Mouse (Mus musculus) cerebellum, adult 8-10 months (tissue): ENCODE measurements around the gene Itga8.

Source experiments
- DNase-seq: peaks from one replicate; pipeline ENCODE4 v3.0.0; 2022

The Itga8 gene

DNA sequence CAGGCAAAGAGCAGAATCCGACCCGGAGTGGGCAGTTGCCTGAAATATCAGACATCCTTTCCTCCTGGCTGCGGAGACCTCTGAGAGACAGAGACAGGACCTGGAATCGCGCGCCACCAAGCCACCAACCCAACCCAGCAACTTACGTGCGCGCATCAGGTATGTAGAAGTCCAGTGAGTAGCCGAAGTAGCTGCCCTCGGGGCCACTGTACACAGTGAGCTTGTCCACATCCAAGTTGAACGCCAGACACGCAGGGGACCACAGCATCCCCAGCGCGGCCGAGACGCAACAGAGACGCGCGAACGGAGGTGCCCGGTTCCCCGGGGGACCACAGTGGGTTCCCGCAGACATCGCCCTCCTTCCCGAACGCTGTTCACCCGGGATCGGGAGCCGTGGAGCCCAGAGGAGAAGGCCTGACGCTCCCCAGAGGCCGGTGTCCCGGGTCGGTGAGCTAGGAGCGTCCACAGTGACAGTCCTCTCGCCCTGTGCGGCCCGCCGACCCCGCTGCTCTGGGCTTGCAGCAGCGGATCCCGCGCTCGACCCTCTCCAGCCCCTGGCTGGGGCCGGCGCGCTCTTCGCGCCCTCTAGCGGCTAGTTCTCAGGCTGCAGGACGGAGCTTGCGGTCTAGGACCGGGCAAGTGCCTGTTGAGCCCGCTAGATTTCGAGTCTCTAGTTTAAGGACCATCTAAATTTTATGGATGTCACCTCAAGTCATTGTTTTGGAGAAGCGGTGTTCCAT, at the start of gene Itga8:
Itga8 (minus strand) TSS at position 492 of the 740 bp plus-strand sequence.
- DNase-seq: peak; percentile 52

DNA sequence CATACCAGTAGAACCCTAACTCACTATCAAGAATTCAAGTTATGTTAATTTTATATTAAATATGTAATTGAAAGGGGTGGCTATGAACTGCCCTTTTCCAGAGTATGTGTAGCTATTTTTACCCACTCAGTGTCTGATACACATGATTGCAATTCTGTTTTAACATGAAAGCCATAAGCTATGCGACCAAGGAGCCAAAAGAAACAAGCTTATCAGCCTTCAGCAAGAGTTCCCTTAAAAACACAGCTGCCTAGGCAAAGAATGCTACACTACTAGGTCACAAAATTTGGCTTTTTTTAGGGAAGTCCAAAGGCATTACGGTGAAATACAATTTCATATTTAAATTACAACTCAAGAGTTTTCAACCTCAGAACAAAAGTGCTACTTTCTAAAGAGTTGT, 47.2 kb upstream of the Itga8 start:
- DNase-seq: no peak

DNA sequence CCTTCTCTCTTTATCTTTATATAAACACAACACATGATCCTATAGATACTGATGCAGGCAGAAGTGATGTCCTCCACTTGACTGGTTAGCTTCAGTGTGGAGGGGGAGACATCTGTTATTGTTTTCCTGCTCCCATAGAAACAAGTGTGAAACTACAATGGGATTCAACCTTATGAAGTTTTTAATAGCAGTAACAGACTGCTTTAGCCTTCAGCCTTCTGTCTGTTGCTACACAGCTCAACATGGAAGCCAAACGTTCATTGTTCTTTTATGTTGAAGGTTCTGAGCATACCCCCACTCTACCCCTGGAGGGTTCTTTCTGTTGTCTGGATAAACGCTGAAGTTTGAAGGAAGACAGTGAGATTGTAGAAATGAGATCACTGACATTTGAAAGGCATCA, 30.2 kb upstream of the Itga8 start:
- no peak for DNase-seq

DNA sequence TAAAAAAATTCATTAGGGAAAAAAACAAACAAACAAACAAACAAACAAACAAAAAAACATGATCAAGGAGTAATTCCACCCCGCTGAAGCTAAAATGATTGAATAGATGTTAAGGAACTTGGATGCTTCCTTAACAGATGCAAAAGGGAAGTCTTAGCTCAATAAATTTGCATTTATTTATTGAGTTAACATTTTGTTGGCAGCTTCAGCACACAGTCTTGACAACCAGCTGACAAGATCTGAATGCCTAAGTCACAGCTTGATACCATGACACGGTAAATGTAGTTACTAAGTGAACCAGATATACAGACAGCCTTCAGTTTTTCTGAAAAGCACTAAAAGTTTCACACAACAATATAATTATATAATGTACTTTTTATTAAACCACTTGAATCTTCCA, 27.9 kb upstream of the Itga8 start:
- DNase-seq: no peak

DNA sequence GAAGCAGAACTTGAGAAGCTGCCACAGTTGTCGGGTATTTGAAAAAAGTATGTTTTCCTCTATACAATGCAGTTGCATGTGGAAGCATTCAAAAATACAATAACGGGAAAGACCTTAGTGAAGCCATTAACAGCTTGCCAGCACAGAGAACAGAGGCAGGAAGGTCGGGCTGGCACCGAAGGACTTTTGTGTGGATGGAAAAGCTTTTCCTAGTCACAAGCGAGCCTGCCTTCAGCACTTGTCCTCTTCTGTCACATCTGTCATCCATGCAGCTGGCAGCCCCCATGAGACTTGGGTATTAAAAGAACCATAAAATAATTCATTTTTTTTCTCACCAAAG, 27.3 kb upstream of the Itga8 start:
- DNase-seq: no peak

DNA sequence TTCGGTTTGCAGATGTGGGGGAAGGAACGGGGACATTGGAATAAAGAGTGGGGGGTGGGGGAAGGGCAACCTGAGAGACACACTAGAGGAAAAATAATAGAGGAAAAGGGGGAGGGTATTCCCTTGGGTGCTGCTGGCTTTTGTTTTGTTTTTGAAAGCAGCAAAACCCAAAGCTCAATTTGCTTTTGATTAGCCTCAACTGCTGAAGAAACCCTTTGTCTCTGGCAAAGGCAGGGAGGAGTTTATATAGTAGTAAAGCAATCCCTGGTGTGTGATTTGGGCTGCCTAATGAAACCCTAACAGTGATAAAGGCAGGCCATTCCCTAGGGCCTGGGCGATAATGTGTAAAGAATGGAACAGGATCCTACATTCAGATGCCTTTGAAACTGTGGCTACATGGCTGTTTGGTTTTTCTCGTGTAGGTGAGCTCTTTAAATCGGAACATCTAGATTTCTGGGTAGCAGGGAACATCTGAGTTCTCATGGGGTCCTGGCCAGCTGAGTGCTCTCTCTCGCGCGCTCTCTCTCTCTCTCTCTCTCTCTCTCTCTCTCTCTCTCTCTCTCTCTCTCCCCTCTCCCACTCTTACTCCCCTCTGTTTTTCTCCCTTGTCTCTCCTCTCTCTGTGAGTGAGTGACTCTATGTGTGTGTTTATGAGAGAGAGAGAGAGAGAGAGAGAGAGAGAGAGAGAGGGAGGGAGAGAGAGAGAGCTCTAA, 26.8 kb upstream of the Itga8 start:
- no peak for DNase-seq

DNA sequence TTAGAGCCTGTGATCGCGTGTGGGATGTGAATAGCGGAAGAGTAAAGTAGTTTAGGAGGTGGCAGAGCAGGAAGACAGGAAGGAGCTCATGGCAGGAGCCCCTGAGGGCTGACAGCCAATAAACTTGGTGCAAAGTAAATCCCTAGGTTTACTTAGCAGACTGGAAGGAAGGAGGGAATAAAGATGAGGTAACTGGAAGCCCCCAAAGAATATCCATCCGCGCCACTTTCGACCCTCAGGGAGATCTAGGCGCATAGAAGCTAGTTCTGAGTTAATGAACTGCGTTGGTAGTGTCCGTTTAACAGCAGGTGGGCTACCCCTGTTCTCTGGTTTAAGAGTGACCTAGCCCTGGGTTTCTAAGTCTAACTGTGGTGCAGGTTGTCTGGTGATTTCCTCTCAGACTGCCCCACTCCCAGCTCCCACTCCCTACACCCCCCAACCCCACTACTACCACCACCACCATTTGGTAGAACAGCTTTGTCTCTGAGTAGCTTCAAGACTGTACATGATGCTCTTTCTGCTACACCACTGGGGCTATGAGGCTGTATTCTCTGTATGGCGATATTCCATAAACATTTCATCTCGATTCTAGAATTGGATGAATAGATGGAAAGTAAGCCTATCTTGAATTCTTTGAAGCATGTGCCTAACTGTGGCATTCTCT, 26.1 kb upstream of the Itga8 start:
- no peak for DNase-seq

DNA sequence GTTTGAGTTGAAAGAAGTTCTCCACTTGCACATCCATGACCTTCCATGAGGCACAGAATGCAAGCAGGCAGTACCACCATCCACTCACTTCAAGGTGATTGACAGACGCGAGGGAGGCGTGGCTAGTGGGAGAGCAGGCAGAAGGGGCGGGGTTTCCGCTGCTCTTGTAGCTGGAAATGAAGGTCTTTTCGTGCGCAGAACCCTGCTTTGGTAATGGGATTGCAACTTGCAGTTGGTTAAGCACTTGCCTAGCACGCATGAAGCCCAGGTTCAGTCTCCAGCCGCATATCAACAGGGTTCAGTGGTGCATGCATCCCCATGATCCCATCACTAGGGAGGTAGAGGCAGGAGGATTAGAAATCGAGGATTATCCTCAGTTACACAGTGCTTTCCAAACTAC, 25.5 kb upstream of the Itga8 start:
- no peak for DNase-seq

DNA sequence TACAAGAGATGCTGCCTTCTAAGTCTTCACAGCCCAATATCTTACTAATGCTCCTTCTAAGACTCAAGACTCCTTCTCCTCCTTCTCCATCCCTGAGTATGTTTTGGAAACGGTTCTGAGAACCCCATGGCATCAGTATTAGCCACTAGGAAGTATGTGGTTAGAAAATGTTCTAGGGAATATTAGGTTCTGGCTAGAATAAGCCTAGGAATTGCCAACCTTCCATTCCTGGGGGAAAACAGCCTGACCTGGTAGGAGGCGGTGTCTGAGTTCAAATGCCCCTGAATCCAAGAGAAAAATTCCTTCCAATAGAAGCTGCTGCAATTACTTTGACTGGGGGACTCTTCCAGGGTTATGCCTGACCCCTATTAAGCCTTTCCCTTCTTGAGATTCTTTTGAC, 24.1 kb upstream of the Itga8 start:
- no peak for DNase-seq

DNA sequence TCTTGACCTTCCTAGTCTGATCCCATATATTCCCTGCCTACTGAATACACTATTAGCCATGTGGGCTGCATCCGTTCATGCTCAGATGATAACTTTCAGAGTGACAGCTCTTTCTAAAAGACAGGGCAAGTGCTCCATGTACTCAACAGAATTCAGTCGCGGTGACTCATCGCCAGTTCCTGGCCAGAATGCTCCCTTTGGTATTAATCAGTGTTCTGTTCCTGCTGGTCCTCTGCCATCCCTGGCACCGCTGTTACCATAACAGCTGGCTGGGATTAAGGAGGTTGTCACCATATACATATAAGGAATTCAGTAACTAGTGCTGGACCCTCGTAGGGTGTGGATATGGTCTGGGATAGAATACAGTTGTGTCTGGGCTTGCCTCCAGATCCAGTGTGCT, 23.7 kb upstream of the Itga8 start:
- no peak for DNase-seq

DNA sequence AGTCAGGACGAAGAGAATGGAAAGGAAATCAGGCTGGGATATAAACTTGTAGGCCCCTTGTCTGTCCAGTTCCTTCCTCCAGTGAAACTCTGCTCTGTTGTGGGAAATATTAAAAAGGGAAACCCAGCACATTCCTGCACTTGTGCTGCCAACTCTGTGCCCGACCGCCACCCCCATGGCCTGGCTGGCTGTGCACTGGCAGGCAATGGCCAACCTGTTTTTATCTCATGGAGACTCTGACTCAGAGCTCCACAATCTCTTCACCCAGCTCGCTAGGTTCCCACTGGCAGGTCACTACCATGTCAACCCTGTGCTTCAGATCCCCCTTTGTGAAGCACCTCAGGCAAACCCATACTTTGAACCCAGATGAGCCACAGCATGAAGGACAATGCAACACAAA, 19.2 kb upstream of the Itga8 start:
- DNase-seq: no peak

DNA sequence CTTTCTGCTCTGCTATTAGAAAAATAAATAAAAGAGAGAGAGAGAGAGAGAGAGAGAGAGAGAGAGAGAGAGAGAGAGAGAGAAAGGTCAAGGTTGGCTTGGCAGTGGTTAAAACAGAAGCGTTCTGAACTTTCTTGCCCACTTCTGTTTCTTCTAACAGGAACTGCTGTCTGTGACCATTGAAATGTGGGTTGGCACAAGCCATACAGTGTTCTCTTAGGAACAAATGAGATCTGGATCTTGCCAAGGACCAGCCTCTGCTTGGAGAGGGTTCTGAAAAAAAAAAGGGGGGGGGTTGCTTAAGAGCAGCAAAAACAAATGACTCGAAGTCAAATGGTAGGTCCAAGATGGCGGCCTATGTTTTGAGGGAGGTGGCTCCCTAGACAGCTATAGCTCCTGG, 17.0 kb upstream of the Itga8 start:
- DNase-seq: no peak

DNA sequence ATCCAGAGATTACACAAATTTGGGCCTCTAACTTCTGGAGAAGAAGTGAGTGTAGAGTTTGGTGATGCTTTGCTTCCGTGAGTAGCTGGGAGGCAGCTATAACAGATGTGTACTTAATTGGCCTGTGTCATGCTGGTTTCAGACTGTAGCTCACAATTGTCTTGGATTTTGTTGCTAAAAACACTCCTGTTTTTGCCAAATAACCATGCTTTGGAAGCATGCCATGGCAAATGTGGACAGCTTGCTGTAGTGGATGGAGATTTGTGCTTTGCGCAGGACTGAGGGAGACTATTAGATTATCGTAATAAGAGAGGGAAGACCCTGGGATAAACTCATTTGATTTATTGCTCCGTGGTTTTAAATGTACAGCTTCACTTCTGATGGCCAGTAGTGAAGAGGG, 16.3 kb upstream of the Itga8 start:
- DNase-seq: no peak

DNA sequence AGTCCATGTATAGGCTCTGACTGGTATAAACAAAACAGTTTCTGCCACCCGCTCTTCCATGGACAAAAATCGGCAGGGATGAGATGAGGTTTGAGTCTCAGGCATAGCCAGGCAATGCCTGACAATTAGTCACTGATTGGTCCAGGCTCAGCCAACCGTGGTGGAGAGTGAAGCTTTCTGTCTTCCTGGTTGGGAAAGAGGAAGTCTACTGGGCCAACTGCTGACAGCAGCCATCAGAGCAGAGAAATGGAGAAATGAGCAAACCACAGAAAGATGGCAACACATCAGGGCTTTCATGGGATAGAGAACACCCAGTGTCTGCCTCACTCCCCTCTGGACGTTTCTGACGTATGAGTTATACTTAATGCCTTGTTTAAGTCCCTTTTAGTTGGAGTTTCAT, 15.6 kb upstream of the Itga8 start:
- no peak for DNase-seq

DNA sequence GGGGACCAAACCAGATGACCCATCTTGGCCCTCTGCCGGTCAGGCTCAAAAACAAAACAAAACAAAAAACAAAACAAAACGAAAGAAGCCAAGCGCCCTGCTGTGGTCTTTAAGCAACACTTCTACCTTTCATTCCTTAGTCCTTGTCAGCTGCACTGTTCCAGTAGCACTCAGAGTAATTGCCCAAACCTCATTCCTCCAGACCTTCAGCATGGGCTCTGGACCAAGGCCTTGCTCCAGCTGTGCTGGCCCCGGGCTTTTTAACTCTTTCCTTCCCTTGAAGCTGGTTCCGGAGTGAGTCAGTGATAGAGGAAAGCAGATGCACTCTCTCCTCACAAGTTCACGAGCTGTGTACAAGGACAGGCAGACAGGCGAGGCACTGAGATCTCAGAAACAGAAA, 14.6 kb upstream of the Itga8 start:
- no peak for DNase-seq

DNA sequence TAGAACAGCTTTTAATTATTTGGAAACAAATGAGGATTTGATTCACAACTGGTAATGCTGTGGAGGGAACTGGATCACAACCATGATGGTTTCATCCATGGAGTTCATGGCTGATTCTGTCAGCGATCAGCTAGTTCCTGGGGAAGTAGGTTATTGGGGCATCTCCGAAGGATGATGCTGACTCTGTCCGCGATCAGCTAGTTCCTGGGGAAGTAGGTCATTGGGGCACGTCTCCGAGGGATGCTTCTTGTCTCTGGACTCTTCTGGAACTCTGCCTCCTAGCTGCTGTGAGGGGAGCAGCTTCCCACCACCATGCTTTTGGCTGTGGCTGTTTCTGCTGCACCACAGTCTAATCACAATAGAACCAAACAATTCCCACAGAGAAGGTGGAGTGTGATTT, 12.3 kb upstream of the Itga8 start:
- DNase-seq: no peak

DNA sequence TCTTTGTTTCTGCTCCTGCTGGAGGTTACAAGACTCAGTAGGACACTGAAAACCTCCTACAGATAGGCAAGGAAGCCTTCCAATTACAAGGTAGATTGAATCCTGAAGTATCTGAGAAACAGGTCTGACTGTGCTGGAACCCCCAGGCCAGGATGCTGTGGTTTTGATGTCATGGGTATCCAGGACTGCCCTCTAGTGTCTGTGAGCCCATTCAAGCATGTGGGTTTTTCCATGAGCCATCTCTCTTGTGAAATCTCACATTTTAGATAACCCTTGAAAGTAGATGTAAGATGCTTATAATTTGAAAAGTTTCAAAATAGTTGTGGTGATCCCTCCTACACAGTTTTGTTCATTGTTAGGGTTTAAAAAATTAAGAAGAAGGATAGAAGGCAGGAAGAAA, 6.7 kb upstream of the Itga8 start:
- DNase-seq: no peak

DNA sequence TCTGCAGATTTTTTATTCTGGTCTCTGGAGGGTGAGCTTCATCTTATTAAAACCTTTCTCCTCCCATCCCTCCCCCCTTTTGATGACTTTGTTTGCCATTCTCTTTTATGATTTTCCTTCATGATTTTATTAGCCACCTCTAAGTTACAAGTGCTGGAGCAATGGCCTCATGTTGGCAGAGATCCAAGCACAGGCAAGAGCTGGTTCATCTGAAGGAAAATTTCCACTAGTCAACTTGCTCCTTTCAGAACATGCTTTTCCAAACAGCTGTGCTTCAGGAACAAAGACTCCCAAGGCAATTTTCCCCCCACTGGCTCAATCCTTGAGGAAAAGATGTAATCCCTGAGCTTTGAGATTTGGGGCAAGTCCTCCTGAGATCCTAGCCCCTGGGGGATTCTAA, 5.6 kb upstream of the Itga8 start:
- DNase-seq: no peak

DNA sequence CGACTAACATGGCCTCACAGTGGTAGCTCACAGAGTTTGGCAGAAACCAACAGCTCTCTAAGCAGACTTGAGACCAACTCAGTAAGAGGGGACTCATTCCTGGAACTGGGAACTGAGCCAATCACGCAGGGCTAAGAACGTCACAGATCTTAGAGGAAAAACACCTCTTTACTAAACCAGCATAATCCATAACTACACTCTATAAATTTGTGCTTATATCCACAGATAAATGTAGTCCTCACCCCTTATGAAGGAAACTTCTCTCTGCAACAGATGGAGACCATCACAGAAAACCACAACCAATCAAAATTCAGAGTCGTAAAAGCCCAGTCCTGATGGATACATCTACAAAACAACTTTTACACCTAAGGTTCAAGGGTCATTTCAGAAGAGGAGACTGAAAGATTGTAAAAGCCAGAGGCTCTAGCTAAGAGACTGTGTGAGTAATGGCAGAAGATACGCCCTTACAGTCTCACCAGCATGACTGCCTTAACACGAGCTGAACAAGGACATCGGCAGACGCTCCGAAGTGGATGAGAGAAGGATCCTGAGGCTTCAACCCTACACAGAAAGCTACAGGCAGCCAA, 3.4 kb upstream of the Itga8 start:
- DNase-seq: no peak

DNA sequence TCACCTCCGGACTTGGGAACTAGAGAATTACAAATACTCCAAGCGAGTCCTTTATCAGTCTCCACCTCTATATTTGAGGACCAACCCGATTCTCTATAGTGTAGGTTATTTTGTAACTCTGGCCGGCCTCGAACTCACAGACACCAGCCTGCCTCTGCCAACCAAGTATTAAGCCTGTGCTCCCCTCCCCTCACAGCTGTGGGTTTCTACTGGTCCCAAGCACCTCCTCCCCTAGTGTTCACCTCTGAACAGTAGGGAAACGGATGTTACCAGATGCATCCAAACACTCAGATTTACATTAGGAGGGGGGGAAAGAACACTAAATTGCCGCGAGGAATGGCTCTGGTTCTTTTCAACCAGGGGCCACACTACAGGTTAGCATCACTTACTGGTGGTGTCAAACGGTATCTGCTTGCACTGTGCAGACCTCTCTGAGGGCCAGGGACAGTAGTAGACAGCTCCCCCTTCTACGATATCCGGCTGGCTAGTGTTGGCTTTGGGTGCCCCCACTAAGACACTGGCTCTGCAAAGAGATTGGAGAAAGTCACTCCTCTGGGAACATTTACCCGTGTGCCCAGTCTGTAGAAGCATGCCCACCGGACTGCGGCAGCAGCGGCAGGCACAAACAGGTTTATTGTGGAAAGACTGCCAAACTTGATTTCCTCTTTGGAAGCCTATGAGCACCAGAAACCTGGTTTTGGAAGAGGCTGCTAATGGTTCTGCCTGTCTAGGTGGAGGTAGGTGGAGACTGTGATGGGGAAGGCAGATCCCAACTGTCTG, 1.1 kb downstream of the Itga8 start:
- no peak for DNase-seq

DNA sequence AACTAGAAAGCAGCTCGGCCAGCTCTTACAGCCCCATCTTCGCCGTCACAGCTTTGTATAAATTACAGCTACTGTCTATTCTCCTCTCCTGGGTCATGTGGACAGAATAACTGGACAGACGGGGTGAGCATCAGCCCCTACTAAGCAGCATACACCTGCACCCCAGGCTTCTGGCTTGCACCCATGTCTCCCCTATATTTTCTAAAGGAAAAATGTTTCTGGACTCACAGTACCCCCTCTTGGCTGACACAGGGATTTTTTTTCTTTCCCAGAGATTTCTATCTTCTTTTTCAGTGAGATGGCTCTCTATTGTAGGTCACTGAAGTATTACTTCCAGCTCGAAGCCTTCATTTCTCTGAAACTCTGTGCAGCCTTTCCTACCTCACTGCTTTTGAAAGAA, 4.4 kb downstream of the Itga8 start:
- DNase-seq: no peak

DNA sequence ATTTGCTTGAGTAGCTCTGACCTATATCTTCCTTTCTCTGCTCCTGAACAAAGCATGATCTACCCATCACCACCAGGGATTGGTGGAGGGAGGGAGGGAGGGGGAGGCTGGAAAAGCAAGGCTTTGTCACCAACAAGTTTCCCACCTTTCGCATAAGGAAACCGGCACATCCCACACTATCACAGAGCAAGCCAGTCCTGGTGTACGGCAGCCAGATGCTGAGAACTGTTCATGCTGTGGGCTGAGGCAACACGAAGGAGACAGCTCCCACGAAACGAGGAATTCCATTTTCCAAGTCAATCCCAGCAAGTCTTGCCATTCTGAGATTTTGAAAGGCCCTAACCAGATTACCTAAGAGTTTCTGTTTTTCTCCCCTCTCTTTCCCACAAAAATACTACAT, 6.6 kb downstream of the Itga8 start:
- DNase-seq: no peak

DNA sequence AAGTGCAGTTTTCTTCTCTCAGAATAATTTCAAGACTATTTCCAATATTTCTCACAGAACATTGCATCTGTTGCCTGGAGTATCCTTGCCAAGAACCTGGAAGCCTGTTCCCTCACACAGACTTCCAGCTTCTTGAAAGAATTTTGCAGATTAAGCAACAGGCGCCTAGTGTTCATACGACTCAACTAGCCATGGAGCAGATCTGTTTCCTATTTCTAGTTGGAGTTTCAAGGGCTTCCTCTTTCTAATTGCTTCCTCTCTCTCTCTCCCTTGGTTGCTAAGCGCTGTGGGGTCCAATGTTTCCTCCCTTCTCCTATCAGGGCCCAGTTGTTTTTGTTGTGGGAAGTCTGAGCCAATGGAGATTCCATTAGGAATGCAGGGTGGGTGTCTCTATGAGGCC, 7.7 kb downstream of the Itga8 start:
- no peak for DNase-seq
